Mouse (Mus musculus) limb, embryonic 11.5 days (tissue): ENCODE measurements around the gene Gsk3b. TPM values are rescaled to one million over a fixed set of nuclear protein-coding genes. Genes with fewer than 3 reads are reported as not detected.

Experiments used
- ATAC-seq: fragments of 200-750 bp; cut with Nextera tagmentation; 2 replicates; pipeline ENCODE4 v1.8.0; 2017; ENCODE audit warnings: low read depth; ENCODE audit not compliant: insufficient number of reproducible peaks, low FRiP score, low TSS enrichment
- DNase-seq: peaks from one replicate; pipeline ENCODE4 v3.0.0-alpha.2; 2015; ENCODE audit warnings: low spot score
- H3K27ac ChIP-seq: fragments of 300-500 bp; sonication (generic); replicated peaks from 2 replicates; pipeline ENCODE4 v1.5.1; 2014; ENCODE audit warnings: low read depth, mild to moderate bottlenecking, low read length
- H3K27me3 ChIP-seq: fragments of 300-500 bp; sonication (generic); 2 replicates; pipeline ENCODE4 v1.6.1; 2014; ENCODE audit warnings: mild to moderate bottlenecking, low read length, mixed read lengths; ENCODE audit not compliant: control insufficient read depth, insufficient read depth
- H3K36me3 ChIP-seq: fragments of 300-500 bp; sonication (generic); 2 replicates; pipeline ENCODE4 v1.6.1; 2014; ENCODE audit warnings: mild to moderate bottlenecking, low read length, moderate library complexity, mixed read lengths; ENCODE audit not compliant: control insufficient read depth, insufficient read depth
- H3K4me1 ChIP-seq: fragments of 300-500 bp; sonication (generic); 2 replicates; pipeline ENCODE4 v1.6.1; 2014; ENCODE audit warnings: low read length, mixed read lengths; ENCODE audit not compliant: control insufficient read depth, insufficient read depth
- H3K4me2 ChIP-seq: fragments of 300-500 bp; sonication (generic); 2 replicates; pipeline ENCODE4 v1.6.1; 2014; ENCODE audit warnings: low read depth, mild to moderate bottlenecking, moderate library complexity; ENCODE audit not compliant: severe bottlenecking
- H3K4me3 ChIP-seq: fragments of 300-500 bp; sonication (generic); 2 replicates; pipeline ENCODE4 v1.5.1; 2014; ENCODE audit warnings: low read depth, low read length
- H3K9ac ChIP-seq: fragments of 300-500 bp; sonication (generic); 2 replicates; pipeline ENCODE4 v1.6.1; 2014; ENCODE audit warnings: mild to moderate bottlenecking, low read length
- H3K9me3 ChIP-seq: fragments of 300-500 bp; sonication (generic); 2 replicates; pipeline ENCODE4 v1.6.1; 2016; ENCODE audit warnings: low read length; ENCODE audit not compliant: control insufficient read depth
- WGBS: fragments of 180-500 bp; shearing (Covaris S2); extraction: QIAGEN DNeasy Blood & Tissue Kit; methylation state at CpG from one replicate; pipeline ENCODE4 v1.1.7; 2014; 5-methylcytosine and 5-hydroxymethylcytosine counted together
- polyA plus RNA-seq: library from polyadenylated mRNA; unstranded; fragments of >200 nt; fragmentation: Nextera tagmentation; extraction: Ambion mirVana; gene quantifications from 2 replicates; pipeline ENCODE4 v1.2.1, GENCODE M21; 2014

Gene Gsk3b
- polyA plus RNA-seq, 1 experiment from 2014 or later, result 70.4 TPM

- 58% methylated on average over 1 of the region's 1 CpGs for WGBS
- Histone ChIP-seq H3K27ac (no peak overlapping the region), H3K4me3 (no peak overlapping the region), H3K9me3 (no peaks in the 10 kb centered on the region), H3K9ac (no peak overlapping the region), H3K4me1 (no peaks in the 10 kb centered on the region), H3K27me3 (no peaks in the 10 kb centered on the region), H3K4me2 (no peak overlapping the region), H3K36me3 (no peaks in the 10 kb centered on the region)
- ATAC-seq (no peak), DNase-seq (no peak)
Observed at GRCm38 (mm10) chr16:38080201-38080600, 8.6 kb upstream of the Gsk3b start.

DNA sequence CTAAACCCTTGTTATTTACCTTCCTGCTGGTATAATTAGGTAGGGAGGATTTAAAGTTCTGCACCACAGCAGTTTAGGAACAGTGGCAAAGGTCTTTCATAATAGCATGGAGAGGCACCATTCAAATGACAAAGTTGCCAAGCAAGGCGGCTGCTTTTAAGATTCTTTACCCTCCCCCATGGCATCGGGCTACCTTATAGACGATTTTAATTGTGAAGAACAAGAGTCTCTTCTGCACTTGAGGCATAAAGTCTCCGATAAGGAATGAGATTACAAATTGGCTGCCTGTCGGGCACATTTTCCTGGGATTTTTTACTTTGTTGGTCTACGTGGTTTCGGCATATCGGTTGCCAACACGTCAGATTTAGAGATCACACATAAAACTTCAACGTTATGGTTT lies 1.6 kb upstream of the Gsk3b start:
- WGBS, result 52% methylated on average over 10 of the region's 10 CpGs
- H3K27me3 ChIP-seq, result no peaks in the 10 kb centered on the region
- no peak for ATAC-seq
- H3K4me3 ChIP-seq, result peak overlapping the region; percentile 80
- H3K4me1 ChIP-seq, result 0 out of 2 replicates have a peak, but pooled peaks cover 3% of the 10 kb centered on the region
- H3K4me2 ChIP-seq, result peak overlapping the region; percentile 68
- H3K27ac ChIP-seq, result no peak overlapping the region; the same call in 1 of the 2 replicates
- DNase-seq, result peak; percentile 40
- no peaks in the 10 kb centered on the region for H3K36me3 ChIP-seq
- H3K9me3 ChIP-seq, result no peaks in the 10 kb centered on the region
- peak overlapping the region; percentile 97; the same call in 1 of the 2 replicates for H3K9ac ChIP-seq

- ATAC-seq (no peak), DNase-seq (no peak)
- 6% methylated on average over 11 of the region's 11 CpGs for WGBS
- H3K4me2 ChIP-seq, result peak overlapping the region; percentile 68
- no peaks in the 10 kb centered on the region for H3K9me3 ChIP-seq
- peak overlapping the region; percentile 80 for H3K4me3 ChIP-seq
- H3K27me3 ChIP-seq, result no peaks in the 10 kb centered on the region
- peak overlapping the region; percentile 100 for H3K27ac ChIP-seq
- H3K4me1 ChIP-seq, result peaks cover 6% of the 10 kb centered on the region; the same call in 1 of the 2 replicates
- no peaks in the 10 kb centered on the region for H3K36me3 ChIP-seq
- peak overlapping the region; percentile 97 for H3K9ac ChIP-seq
Observed at GRCm38 (mm10) chr16:38087645-38088125, 1.1 kb upstream of the Gsk3b start.

GRCm38 (mm10) chr16:38088126-38088628 lies 624 bp upstream of the Gsk3b start:
- no peaks in the 10 kb centered on the region for H3K9me3 ChIP-seq
- peak overlapping the region; percentile 97 for H3K9ac ChIP-seq
- no peak for DNase-seq
- H3K4me1 ChIP-seq, result peaks cover 9% of the 10 kb centered on the region; the same call in 1 of the 2 replicates
- under 1% methylated on average over 39 of the region's 40 CpGs for WGBS
- peak overlapping the region; percentile 68 for H3K4me2 ChIP-seq
- no peaks in the 10 kb centered on the region for H3K36me3 ChIP-seq
- no peaks in the 10 kb centered on the region for H3K27me3 ChIP-seq
- peak overlapping the region; percentile 100 for H3K27ac ChIP-seq
- ATAC-seq, result peak; percentile 8; the same call in 1 of the 2 replicates
- peak overlapping the region; percentile 80 for H3K4me3 ChIP-seq

DNA sequence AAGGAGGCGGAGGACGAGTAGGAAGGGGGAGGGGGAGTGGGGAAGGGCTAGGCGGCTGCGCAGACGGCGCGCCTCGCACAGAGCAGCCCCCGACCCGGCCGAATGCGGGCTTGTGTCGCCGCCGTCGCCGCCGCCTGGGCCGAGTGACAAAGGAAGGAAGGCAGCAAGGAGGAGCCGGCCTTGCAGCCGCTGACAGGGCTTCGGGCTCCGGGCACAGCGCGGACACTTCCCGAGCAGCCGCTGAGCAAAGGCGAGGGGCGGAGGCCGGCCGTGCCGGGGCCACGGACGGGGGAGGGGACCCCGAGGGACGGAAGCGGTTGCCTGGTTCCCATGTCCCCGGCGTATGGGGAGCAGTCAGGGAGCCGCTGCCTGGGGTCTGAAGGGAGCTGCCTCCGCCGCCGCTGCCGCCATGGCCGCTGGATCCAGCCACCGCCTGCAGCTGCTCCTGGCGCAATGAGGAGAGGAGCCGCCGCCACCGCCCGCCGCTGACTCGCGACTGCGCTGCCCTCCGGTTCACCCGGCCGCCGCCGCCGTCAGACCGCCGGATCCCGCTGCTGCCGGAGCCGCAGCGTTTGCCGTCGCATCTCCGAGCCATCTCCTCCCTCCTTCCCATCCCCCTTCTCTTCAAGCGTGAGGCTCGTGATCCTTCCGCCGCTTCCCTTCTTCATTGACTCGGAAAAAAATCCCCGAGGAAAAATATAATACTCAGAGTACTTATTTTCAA lies 808 bp downstream of the Gsk3b start:
- Histone ChIP-seq H3K4me2 (peak overlapping the region; percentile 69; the same call in 1 of the 2 replicates), H3K4me3 (peak overlapping the region; percentile 80), H3K9ac (peak overlapping the region; percentile 95), H3K27ac (peak overlapping the region; percentile 100), H3K9me3 (no peaks in the 10 kb centered on the region), H3K27me3 (no peaks in the 10 kb centered on the region), H3K36me3 (0 out of 2 replicates have a peak, but pooled peaks cover 2% of the 10 kb centered on the region), H3K4me1 (peaks cover 11% of the 10 kb centered on the region; the same call in 1 of the 2 replicates)
- ATAC-seq, result peak; percentile 15; the same call in 1 of the 2 replicates
- DNase-seq, result no peak
- 0% methylated on average over 73 of the region's 76 CpGs for WGBS

GRCm38 (mm10) chr16:38090341-38091005 lies 1.7 kb downstream of the Gsk3b start:
- under 1% methylated on average over 17 of the region's 17 CpGs for WGBS
- H3K27ac ChIP-seq, result 0 out of 2 replicates have a peak overlapping the region, but pooled peaks have one; percentile 18
- peak overlapping the region; percentile 73 for H3K9ac ChIP-seq
- DNase-seq (peak; percentile 37), ATAC-seq (no peak)
- peaks cover 11% of the 10 kb centered on the region; the same call in 1 of the 2 replicates for H3K4me1 ChIP-seq
- 0 out of 2 replicates have a peak, but pooled peaks cover 2% of the 10 kb centered on the region for H3K36me3 ChIP-seq
- H3K4me2 ChIP-seq, result peak overlapping the region; percentile 69
- H3K4me3 ChIP-seq, result peak overlapping the region; percentile 80
- H3K27me3 ChIP-seq, result no peaks in the 10 kb centered on the region
- H3K9me3 ChIP-seq, result no peaks in the 10 kb centered on the region

- no peak for DNase-seq
- Histone ChIP-seq H3K9me3 (no peaks in the 10 kb centered on the region), H3K27me3 (no peaks in the 10 kb centered on the region), H3K4me3 (peak overlapping the region; percentile 80), H3K36me3 (0 out of 2 replicates have a peak, but pooled peaks cover 2% of the 10 kb centered on the region), H3K27ac (no peak overlapping the region), H3K4me1 (peaks cover 11% of the 10 kb centered on the region; the same call in 1 of the 2 replicates), H3K9ac (peak overlapping the region; percentile 73), H3K4me2 (peak overlapping the region; percentile 69)
- under 1% methylated on average over 5 of the region's 5 CpGs for WGBS
- ATAC-seq, result no peak
Observed at GRCm38 (mm10) chr16:38091041-38091440, 2.2 kb downstream of the Gsk3b start.

DNA sequence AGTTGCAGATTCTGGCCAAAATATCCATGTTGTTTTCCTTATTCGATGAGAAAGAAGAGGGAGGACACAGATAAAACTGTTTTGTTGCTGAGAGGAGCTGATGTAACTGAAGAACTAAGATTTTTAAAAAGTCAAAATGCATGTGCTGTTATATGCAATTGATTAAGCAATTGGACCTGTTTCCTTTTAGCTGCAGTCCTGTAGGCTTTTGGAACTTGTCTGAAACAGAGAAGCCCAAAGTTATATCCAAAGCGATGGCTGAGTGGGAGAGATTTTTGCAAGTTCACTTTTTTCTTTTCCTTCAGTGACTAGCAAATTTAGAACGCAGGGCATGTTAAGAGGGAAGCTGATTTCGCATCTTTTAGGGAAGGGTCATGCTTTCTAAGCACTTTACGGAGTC lies 2.9 kb downstream of the Gsk3b start:
- H3K9ac ChIP-seq, result no peak overlapping the region
- H3K4me2 ChIP-seq, result peak overlapping the region; percentile 69
- H3K4me1 ChIP-seq, result peaks cover 11% of the 10 kb centered on the region; the same call in 1 of the 2 replicates
- no peak for DNase-seq
- 31% methylated on average over 5 of the region's 5 CpGs for WGBS
- H3K9me3 ChIP-seq, result no peaks in the 10 kb centered on the region
- H3K27me3 ChIP-seq, result no peaks in the 10 kb centered on the region
- H3K27ac ChIP-seq, result no peak overlapping the region
- H3K36me3 ChIP-seq, result 0 out of 2 replicates have a peak, but pooled peaks cover 2% of the 10 kb centered on the region
- peak overlapping the region; percentile 80 for H3K4me3 ChIP-seq
- no peak for ATAC-seq
